Mouse (Mus musculus): Measurements from ENCODE around the gene Hfe2. TPM values are rescaled to one million over a fixed set of nuclear protein-coding genes. Genes with fewer than 3 reads are reported as not detected.

Gene Hfe2
- polyA plus RNA-seq, 1 experiment from 2014 or later, result 0.20 TPM

DNA sequence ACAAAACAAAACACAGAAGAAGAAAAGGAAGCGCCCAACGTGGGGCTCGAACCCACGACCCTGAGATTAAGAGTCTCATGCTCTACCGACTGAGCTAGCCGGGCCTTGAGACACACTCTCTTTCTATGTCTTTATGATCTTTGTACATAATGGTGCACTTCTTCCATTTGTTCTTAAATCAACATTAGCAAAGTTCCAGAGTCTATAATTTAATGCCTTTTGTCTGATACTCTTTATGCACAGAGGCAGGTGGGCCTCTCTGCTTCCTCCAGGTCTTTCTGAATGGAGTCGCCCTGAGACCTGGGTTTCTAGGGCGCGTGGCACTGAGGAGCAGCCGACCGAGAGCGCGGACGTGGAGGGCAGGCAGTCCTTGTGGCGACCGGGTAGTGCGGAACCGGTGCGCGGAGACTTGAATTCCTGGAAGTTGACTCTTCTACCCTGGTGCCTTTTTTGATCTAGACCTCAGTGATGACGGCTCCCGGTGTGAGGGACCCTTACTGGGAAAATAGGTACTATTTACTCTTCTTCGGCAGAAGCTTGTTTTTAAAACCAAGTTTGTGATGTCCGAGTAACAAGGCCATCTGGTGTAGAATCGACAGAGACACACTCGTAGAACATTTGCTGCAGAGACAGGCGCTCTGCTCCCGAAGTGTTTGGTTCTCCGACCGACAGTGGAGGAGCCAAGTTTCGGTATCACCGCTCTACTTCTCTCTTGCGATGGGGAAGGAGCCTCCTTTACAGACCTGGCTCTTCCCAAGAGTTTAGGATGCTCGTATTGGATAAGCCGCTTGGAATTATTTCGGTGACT is 25.3 kb upstream of the Hfe2 start:
- no peaks in the 10 kb centered on the region for H3K36me3 ChIP-seq (ENCODE audit: control insufficient read depth, insufficient read depth, low read length)
- peak overlapping the region; percentile 89 for H3K27ac ChIP-seq (ENCODE audit: low read length)
- no peaks in the 10 kb centered on the region for H3K27me3 ChIP-seq (ENCODE audit: control insufficient read depth, insufficient read depth, low read length)
- ATAC-seq (ENCODE audit: insufficient number of reproducible peaks, insufficient read depth, low FRiP score, low read depth), result peak; percentile 43; the same call in 1 of the 2 replicates
- H3K4me2 ChIP-seq (replicated peaks; ENCODE audit: low read depth, low read length), result peak overlapping the region; percentile 42
- no peaks in the 10 kb centered on the region; the same call in 1 of the 2 replicates for H3K4me1 ChIP-seq (ENCODE audit: control insufficient read depth, insufficient read depth, low read length)
- WGBS, result under 1% methylated on average over 36 of the region's 36 CpGs
- H3K9ac ChIP-seq (replicated peaks; ENCODE audit: low read depth, low read length), result peak overlapping the region; percentile 67
- H3K9me3 ChIP-seq (ENCODE audit: control insufficient read depth, low read depth, low read length), result no peaks in the 10 kb centered on the region
- peak overlapping the region; percentile 68 for H3K4me3 ChIP-seq (ENCODE audit: low read depth, low read length)

GRCm38 (mm10) chr3:96500289-96500621 is 24.7 kb upstream of the Hfe2 start:
- under 1% methylated on average over 17 of the region's 17 CpGs for WGBS
- Histone ChIP-seq H3K4me3 (ENCODE audit: low read depth, low read length) (peak overlapping the region; percentile 68), H3K4me1 (ENCODE audit: control insufficient read depth, insufficient read depth, low read length) (no peaks in the 10 kb centered on the region; the same call in 1 of the 2 replicates), H3K36me3 (ENCODE audit: control insufficient read depth, insufficient read depth, low read length) (no peaks in the 10 kb centered on the region), H3K9ac (replicated peaks; ENCODE audit: low read depth, low read length) (peak overlapping the region; percentile 67), H3K27ac (ENCODE audit: low read length) (peak overlapping the region; percentile 89), H3K27me3 (ENCODE audit: control insufficient read depth, insufficient read depth, low read length) (no peaks in the 10 kb centered on the region), H3K9me3 (ENCODE audit: control insufficient read depth, low read depth, low read length) (no peaks in the 10 kb centered on the region), H3K4me2 (replicated peaks; ENCODE audit: low read depth, low read length) (peak overlapping the region; percentile 51)
- ATAC-seq (ENCODE audit: insufficient number of reproducible peaks, insufficient read depth, low FRiP score, low read depth), result peak; percentile 63

DNA sequence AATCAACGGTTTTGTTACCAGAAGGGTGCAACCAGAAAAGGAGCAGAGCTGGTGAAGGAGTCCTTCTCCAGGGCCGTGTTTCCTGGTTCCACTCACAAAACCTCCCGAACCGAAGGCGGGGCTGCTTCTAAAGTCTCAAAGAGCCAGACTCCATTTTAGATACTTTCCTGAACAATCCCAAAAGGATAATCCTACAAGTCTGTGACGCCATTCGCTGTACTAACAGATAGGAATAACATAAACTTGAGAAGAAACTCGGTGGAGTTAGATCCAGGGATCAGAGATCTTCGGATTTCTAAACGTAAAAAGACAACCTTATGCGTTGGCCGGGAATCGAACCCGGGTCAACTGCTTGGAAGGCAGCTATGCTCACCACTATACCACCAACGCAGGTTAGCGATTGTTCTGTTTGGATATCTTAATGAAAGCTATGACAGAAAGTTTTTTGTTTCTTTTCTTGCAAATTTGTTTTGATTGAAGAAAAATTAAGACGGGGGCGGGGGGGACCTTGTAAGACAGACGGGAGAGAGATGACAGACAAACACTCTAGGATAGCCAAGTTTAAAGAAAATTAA is 24.2 kb upstream of the Hfe2 start:
- Histone ChIP-seq H3K4me3 (ENCODE audit: low read depth, low read length) (peak overlapping the region; percentile 68), H3K27ac (ENCODE audit: low read length) (peak overlapping the region; percentile 87), H3K4me1 (ENCODE audit: control insufficient read depth, insufficient read depth, low read length) (no peaks in the 10 kb centered on the region; the same call in 1 of the 2 replicates), H3K27me3 (ENCODE audit: control insufficient read depth, insufficient read depth, low read length) (no peaks in the 10 kb centered on the region), H3K9me3 (ENCODE audit: control insufficient read depth, low read depth, low read length) (no peaks in the 10 kb centered on the region), H3K9ac (replicated peaks; ENCODE audit: low read depth, low read length) (peak overlapping the region; percentile 62), H3K4me2 (replicated peaks; ENCODE audit: low read depth, low read length) (peak overlapping the region; percentile 59), H3K36me3 (ENCODE audit: control insufficient read depth, insufficient read depth, low read length) (no peaks in the 10 kb centered on the region)
- under 1% methylated on average over 19 of the region's 19 CpGs for WGBS
- ATAC-seq (ENCODE audit: insufficient number of reproducible peaks, insufficient read depth, low FRiP score, low read depth), result peak; percentile 77

- Histone ChIP-seq H3K9ac (replicated peaks; ENCODE audit: low read depth, low read length) (peak overlapping the region; percentile 36), H3K4me2 (replicated peaks; ENCODE audit: low read depth, low read length) (peak overlapping the region; percentile 96), H3K9me3 (ENCODE audit: control insufficient read depth, low read depth, low read length) (no peaks in the 10 kb centered on the region), H3K4me1 (ENCODE audit: control insufficient read depth, insufficient read depth, low read length) (no peaks in the 10 kb centered on the region; the same call in 1 of the 2 replicates), H3K36me3 (ENCODE audit: control insufficient read depth, insufficient read depth, low read length) (no peaks in the 10 kb centered on the region), H3K27ac (ENCODE audit: low read length) (peak overlapping the region; percentile 64; the same call in 1 of the 2 replicates), H3K27me3 (ENCODE audit: control insufficient read depth, insufficient read depth, low read length) (no peaks in the 10 kb centered on the region), H3K4me3 (ENCODE audit: low read depth, low read length) (peak overlapping the region; percentile 68)
- ATAC-seq (ENCODE audit: insufficient number of reproducible peaks, insufficient read depth, low FRiP score, low read depth), result peak; percentile 76
- under 1% methylated on average over 32 of the region's 32 CpGs for WGBS
Observed at GRCm38 (mm10) chr3:96501391-96502115, 23.4 kb upstream of the Hfe2 start.

GRCm38 (mm10) chr3:96502181-96503082 is 22.5 kb upstream of the Hfe2 start:
- no peaks in the 10 kb centered on the region; the same call in 1 of the 2 replicates for H3K4me1 ChIP-seq (ENCODE audit: control insufficient read depth, insufficient read depth, low read length)
- H3K4me3 ChIP-seq (ENCODE audit: low read depth, low read length), result peak overlapping the region; percentile 68
- H3K4me2 ChIP-seq (replicated peaks; ENCODE audit: low read depth, low read length), result peak overlapping the region; percentile 96
- H3K36me3 ChIP-seq (ENCODE audit: control insufficient read depth, insufficient read depth, low read length), result no peaks in the 10 kb centered on the region
- no peak overlapping the region for H3K27ac ChIP-seq (ENCODE audit: low read length)
- peak overlapping the region; percentile 18 for H3K9ac ChIP-seq (replicated peaks; ENCODE audit: low read depth, low read length)
- no peaks in the 10 kb centered on the region for H3K9me3 ChIP-seq (ENCODE audit: control insufficient read depth, low read depth, low read length)
- no peaks in the 10 kb centered on the region for H3K27me3 ChIP-seq (ENCODE audit: control insufficient read depth, insufficient read depth, low read length)
- ATAC-seq (ENCODE audit: insufficient number of reproducible peaks, insufficient read depth, low FRiP score, low read depth), result no peak
- under 1% methylated on average over 19 of the region's 19 CpGs for WGBS

- Histone ChIP-seq H3K9me3 (ENCODE audit: control insufficient read depth, low read depth, low read length) (no peaks in the 10 kb centered on the region), H3K4me1 (ENCODE audit: control insufficient read depth, insufficient read depth, low read length) (no peaks in the 10 kb centered on the region; the same call in 1 of the 2 replicates), H3K36me3 (ENCODE audit: control insufficient read depth, insufficient read depth, low read length) (no peaks in the 10 kb centered on the region), H3K4me3 (ENCODE audit: low read depth, low read length) (peak overlapping the region; percentile 68), H3K4me2 (replicated peaks; ENCODE audit: low read depth, low read length) (peak overlapping the region; percentile 96), H3K9ac (replicated peaks; ENCODE audit: low read depth, low read length) (peak overlapping the region; percentile 18; the same call in 1 of the 2 replicates), H3K27me3 (ENCODE audit: control insufficient read depth, insufficient read depth, low read length) (no peaks in the 10 kb centered on the region), H3K27ac (ENCODE audit: low read length) (no peak overlapping the region)
- ATAC-seq (ENCODE audit: insufficient number of reproducible peaks, insufficient read depth, low FRiP score, low read depth), result no peak
- WGBS, result 1% methylated on average over 7 of the region's 7 CpGs
Observed at GRCm38 (mm10) chr3:96503083-96503450, 21.9 kb upstream of the Hfe2 start.

- H3K36me3 ChIP-seq (ENCODE audit: control insufficient read depth, insufficient read depth, low read length), result no peaks in the 10 kb centered on the region
Observed at GRCm38 (mm10) chr3:96503946-96504345, 21.0 kb upstream of the Hfe2 start.

More at GRCm38 (mm10) chr3:96503946-96504345, 21.0 kb upstream of the Hfe2 start:
- Histone ChIP-seq H3K4me2 (replicated peaks; ENCODE audit: low read depth, low read length) (no peak overlapping the region), H3K27ac (ENCODE audit: low read length) (no peak overlapping the region), H3K9me3 (ENCODE audit: control insufficient read depth, low read depth, low read length) (no peaks in the 10 kb centered on the region), H3K27me3 (ENCODE audit: control insufficient read depth, insufficient read depth, low read length) (no peaks in the 10 kb centered on the region), H3K4me3 (ENCODE audit: low read depth, low read length) (no peak overlapping the region), H3K4me1 (ENCODE audit: control insufficient read depth, insufficient read depth, low read length) (no peaks in the 10 kb centered on the region; the same call in 1 of the 2 replicates), H3K9ac (replicated peaks; ENCODE audit: low read depth, low read length) (no peak overlapping the region)
- 58% methylated on average over 4 of the region's 4 CpGs for WGBS
- no peak for ATAC-seq (ENCODE audit: insufficient number of reproducible peaks, insufficient read depth, low FRiP score, low read depth)

All from stomach, embryonic 14.5 days (tissue).